Mouse (Mus musculus): ENCODE measurements around the gene Chrnd. TPM values are rescaled to one million over a fixed set of nuclear protein-coding genes. Genes with fewer than 3 reads are reported as not detected.

Chrnd gene
- total RNA-seq, 1 experiment from 2014 or later = not detected

- DNase-seq = no peak
Observed at GRCm38 (mm10) chr1:87239056-87239455, 48.6 kb downstream of the Chrnd start.

GRCm38 (mm10) chr1:87243021-87243420, 52.6 kb downstream of the Chrnd start:
- no peak for DNase-seq

GRCm38 (mm10) chr1:87245430-87245829, 55.0 kb downstream of the Chrnd start:
- DNase-seq = no peak

- DNase-seq = peak; percentile 92
Observed at GRCm38 (mm10) chr1:87245929-87246815, 55.8 kb downstream of the Chrnd start.

Other genes starting within 250 kb of the Chrnd start
- gene Alppl2, start 100.7 kb upstream of the Chrnd start, total RNA-seq (2021) = not detected in 2 replicates
- gene Alpi, start 89.0 kb upstream of the Chrnd start, total RNA-seq (2021) = not detected in 2 replicates
- gene Akp3, start 65.6 kb upstream of the Chrnd start, total RNA-seq (2021) = not detected in 2 replicates
- gene Ecel1, start 34.1 kb upstream of the Chrnd start, total RNA-seq (2021) = 0.70 and 2.6 TPM in 2 replicates
- gene Prss56, start 7.3 kb upstream of the Chrnd start, total RNA-seq (2021) = not detected in 2 replicates
- not detected in 2 replicates for gene Chrng, start 14.1 kb downstream of the Chrnd start, total RNA-seq (2021)
- 94.4 and 104 TPM in 2 replicates for gene Eif4e2, start 23.3 kb downstream of the Chrnd start, total RNA-seq (2021)
- 245 and 250 TPM in 2 replicates for gene Efhd1, start 73.8 kb downstream of the Chrnd start, total RNA-seq (2021)
- 81.4 and 83.4 TPM in 2 replicates for gene Gigyf2, start 136.4 kb downstream of the Chrnd start, total RNA-seq (2021)
- 0.38 TPM in 1 of 2 replicates, not detected in the other for gene Kcnj13, start 204.1 kb downstream of the Chrnd start, total RNA-seq (2021)

All from adrenal gland, postnatal 14 days (tissue).